Mouse (Mus musculus) kidney, postnatal 25 days (tissue): ENCODE measurements around the gene Cpt1a.

ENCODE experiments used
- DNase-seq, 2 experiments: peaks; one replicate each; pipeline ENCODE4 v3.0.0; 2021; ENCODE audit warnings: mixed read lengths in 2 of 2

The Cpt1a gene

GRCm38 (mm10) chr19:3373380-3373779 lies 51.2 kb downstream of the Cpt1a start:
- peak; percentile 70 to 76 for DNase-seq

- peak in 1 of 2 experiments; percentile 43 for DNase-seq
Observed at GRCm38 (mm10) chr19:3374028-3374427, 51.9 kb downstream of the Cpt1a start.

GRCm38 (mm10) chr19:3375945-3376495 lies 53.9 kb downstream of the Cpt1a start:
- DNase-seq: peak in 1 of 2 experiments; percentile 40

- peak; percentile 22 to 39 for DNase-seq
Observed at GRCm38 (mm10) chr19:3376966-3377715, 55.0 kb downstream of the Cpt1a start.

- DNase-seq: no peak
Observed at GRCm38 (mm10) chr19:3378614-3379013, 56.5 kb downstream of the Cpt1a start.

GRCm38 (mm10) chr19:3388061-3388460 lies 65.9 kb downstream of the Cpt1a start:
- DNase-seq: peak in 1 of 2 experiments; percentile 20

GRCm38 (mm10) chr19:3388629-3389057 lies 66.5 kb downstream of the Cpt1a start, which contains the start of gene Tesmin:
TSS of gene Tesmin (plus strand) at chr19:3388857.
- peak; percentile 95 for DNase-seq

GRCm38 (mm10) chr19:3389089-3389488 lies 67.0 kb downstream of the Cpt1a start:
- DNase-seq: peak; percentile 89 to 92

GRCm38 (mm10) chr19:3392384-3392783 lies 70.2 kb downstream of the Cpt1a start:
- DNase-seq: no peak

- no peak for DNase-seq
Observed at GRCm38 (mm10) chr19:3394216-3394615, 72.1 kb downstream of the Cpt1a start.

- no peak for DNase-seq
Observed at GRCm38 (mm10) chr19:3400057-3400456, 77.9 kb downstream of the Cpt1a start.

- no peak for DNase-seq
Observed at GRCm38 (mm10) chr19:3401504-3401903, 79.4 kb downstream of the Cpt1a start.

- DNase-seq: no peak
Observed at GRCm38 (mm10) chr19:3401943-3402342, 79.8 kb downstream of the Cpt1a start.

GRCm38 (mm10) chr19:3402390-3402789 lies 80.3 kb downstream of the Cpt1a start:
- no peak for DNase-seq

GRCm38 (mm10) chr19:3404030-3404429 lies 81.9 kb downstream of the Cpt1a start:
- no peak for DNase-seq

GRCm38 (mm10) chr19:3405531-3406281 lies 83.6 kb downstream of the Cpt1a start:
- no peak for DNase-seq

- peak in 1 of 2 experiments; percentile 10 for DNase-seq
Observed at GRCm38 (mm10) chr19:3414268-3414733, 92.2 kb downstream of the Cpt1a start, which contains the start of gene Gal. TSS of gene Gal (minus strand) at chr19:3414544.

GRCm38 (mm10) chr19:3419251-3419650 lies 97.1 kb downstream of the Cpt1a start:
- DNase-seq: no peak

GRCm38 (mm10) chr19:3422488-3422887 lies 100.4 kb downstream of the Cpt1a start:
- DNase-seq: no peak

GRCm38 (mm10) chr19:3422981-3423380 lies 100.8 kb downstream of the Cpt1a start:
- DNase-seq: no peak

- no peak for DNase-seq
Observed at GRCm38 (mm10) chr19:3424214-3424613, 102.1 kb downstream of the Cpt1a start.

GRCm38 (mm10) chr19:3428057-3428830 lies 106.1 kb downstream of the Cpt1a start:
- no peak for DNase-seq
